Mouse (Mus musculus): ENCODE measurements at regions not wholly inside any gene's neighbourhood (a gene's known extent, or its start where the extent isn't known, plus 50 kb on each side); places are given as distances from the start of the nearest gene placed in this dataset.

DNA sequence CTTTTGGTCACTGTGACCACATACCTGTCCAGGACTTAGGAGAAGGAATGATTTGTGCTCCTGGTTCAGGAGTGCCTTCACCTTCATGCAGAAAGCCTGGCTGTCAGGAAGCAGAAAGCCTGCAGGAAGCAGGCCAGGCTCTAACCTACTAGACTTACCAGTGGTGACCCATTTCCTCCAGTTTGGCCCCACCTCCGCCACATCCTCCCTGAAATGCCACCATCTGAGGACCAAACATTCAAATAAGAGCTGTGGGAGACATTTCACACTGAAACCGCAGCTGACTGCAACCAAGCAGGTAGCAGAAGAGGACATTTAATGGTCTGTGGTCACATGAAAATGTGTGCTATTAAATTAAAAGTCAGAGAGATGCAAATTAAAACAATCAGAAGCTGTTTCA, 50.3 kb upstream of the Armc2 start:
- DNase-seq (ENCODE audit: low spot score), result peak; percentile 48

All from T-cell, adult 2 months (primary cell).